Mouse (Mus musculus) midbrain, embryonic 16.5 days (tissue): ENCODE measurements around the gene Mtus2. TPM values are rescaled to one million over a fixed set of nuclear protein-coding genes. Genes with fewer than 3 reads are reported as not detected.

Experiments
- ATAC-seq: fragments of 200-750 bp; cut with Nextera tagmentation; 2 replicates; pipeline ENCODE4 v1.8.0; 2017; ENCODE audit warnings: moderate TSS enrichment
- H3K27ac ChIP-seq: fragments of 300-500 bp; sonication (generic); 2 replicates; pipeline ENCODE4 v1.5.1; 2014; ENCODE audit warnings: mild to moderate bottlenecking, low read length, mixed read lengths
- H3K27me3 ChIP-seq: fragments of 300-500 bp; sonication (generic); 2 replicates; pipeline ENCODE4 v1.6.1; 2014; ENCODE audit warnings: low read depth, low read length, mixed read lengths; ENCODE audit not compliant: control insufficient read depth, insufficient read depth
- H3K36me3 ChIP-seq: fragments of 300-500 bp; sonication (generic); 2 replicates; pipeline ENCODE4 v1.6.1; 2014; ENCODE audit warnings: mild to moderate bottlenecking, low read length, moderate library complexity, mixed read lengths; ENCODE audit not compliant: control insufficient read depth, insufficient read depth
- H3K4me1 ChIP-seq: fragments of 300-500 bp; sonication (generic); 2 replicates; pipeline ENCODE4 v1.6.1; 2014; ENCODE audit warnings: mild to moderate bottlenecking, low read length, mixed read lengths; ENCODE audit not compliant: control insufficient read depth, insufficient read depth
- H3K4me2 ChIP-seq: fragments of 300-500 bp; sonication (generic); 2 replicates; pipeline ENCODE4 v1.6.1; 2014; ENCODE audit warnings: mild to moderate bottlenecking, low read length, mixed read lengths
- H3K4me3 ChIP-seq: fragments of 300-500 bp; sonication (generic); 2 replicates; pipeline ENCODE4 v1.5.1; 2014; ENCODE audit warnings: low read depth, mild to moderate bottlenecking, low read length, moderate library complexity, mixed read lengths
- H3K9ac ChIP-seq: fragments of 300-500 bp; sonication (generic); 2 replicates; pipeline ENCODE4 v1.6.1; 2014; ENCODE audit warnings: low read depth, low read length, mixed read lengths
- H3K9me3 ChIP-seq: fragments of 300-500 bp; sonication (generic); replicated peaks from 2 replicates; pipeline ENCODE4 v1.6.1; 2014; ENCODE audit warnings: mild to moderate bottlenecking, low read length, mixed read lengths; ENCODE audit not compliant: control insufficient read depth, poor library complexity, severe bottlenecking
- WGBS: fragments of 180-500 bp; shearing (Covaris S2); extraction: QIAGEN DNeasy Blood & Tissue Kit; methylation state at CpG from one replicate; pipeline ENCODE4 v1.1.7; 2014; 5-methylcytosine and 5-hydroxymethylcytosine counted together
- polyA plus RNA-seq: library from polyadenylated mRNA; unstranded; fragments of >200 nt; fragmentation: Nextera tagmentation; extraction: Ambion mirVana; gene quantifications from 2 replicates; pipeline ENCODE4 v1.2.1, GENCODE M21; 2015

The Mtus2 gene
- polyA plus RNA-seq, 1 experiment from 2014 or later, result 42.1 TPM

- 57% methylated on average over 5 of the region's 5 CpGs for WGBS
Measured at GRCm38 (mm10) chr5:147969566-147969965, 12.4 kb downstream of the Mtus2 start.

GRCm38 (mm10) chr5:147976001-147976400, 18.9 kb downstream of the Mtus2 start:
- 71% methylated on average over 13 of the region's 13 CpGs for WGBS
- Histone ChIP-seq H3K27me3 (no peaks in the 10 kb centered on the region), H3K27ac (no peak overlapping the region), H3K4me3 (no peak overlapping the region), H3K36me3 (no peaks in the 10 kb centered on the region), H3K4me1 (no peaks in the 10 kb centered on the region), H3K9ac (no peak overlapping the region), H3K9me3 (no peaks in the 10 kb centered on the region), H3K4me2 (no peak overlapping the region)
- no peak for ATAC-seq

More at GRCm38 (mm10) chr5:147969566-147969965, 12.4 kb downstream of the Mtus2 start:
- H3K4me1 ChIP-seq, result no peaks in the 10 kb centered on the region
- no peaks in the 10 kb centered on the region for H3K27me3 ChIP-seq
- no peaks in the 10 kb centered on the region for H3K36me3 ChIP-seq
- H3K4me3 ChIP-seq, result no peak overlapping the region
- no peak overlapping the region for H3K4me2 ChIP-seq
- H3K9ac ChIP-seq, result no peak overlapping the region
- ATAC-seq, result no peak
- H3K9me3 ChIP-seq, result no peaks in the 10 kb centered on the region
- H3K27ac ChIP-seq, result no peak overlapping the region

- Histone ChIP-seq H3K4me1 (no peaks in the 10 kb centered on the region), H3K9me3 (no peaks in the 10 kb centered on the region)
Measured at GRCm38 (mm10) chr5:147980606-147981005, 23.5 kb downstream of the Mtus2 start.

GRCm38 (mm10) chr5:147990289-147990688, 33.2 kb downstream of the Mtus2 start:
- Histone ChIP-seq H3K9ac (no peak overlapping the region), H3K27ac (no peak overlapping the region), H3K4me2 (no peak overlapping the region), H3K4me3 (no peak overlapping the region), H3K9me3 (0 out of 2 replicates have a peak, but pooled peaks cover 4% of the 10 kb centered on the region), H3K27me3 (no peaks in the 10 kb centered on the region), H3K4me1 (no peaks in the 10 kb centered on the region), H3K36me3 (no peaks in the 10 kb centered on the region)
- no peak for ATAC-seq
- WGBS, result 75% methylated on average over 4 of the region's 4 CpGs

More at GRCm38 (mm10) chr5:147980606-147981005, 23.5 kb downstream of the Mtus2 start:
- Histone ChIP-seq H3K9ac (no peak overlapping the region), H3K4me3 (no peak overlapping the region), H3K27ac (no peak overlapping the region), H3K4me2 (no peak overlapping the region), H3K27me3 (no peaks in the 10 kb centered on the region), H3K36me3 (peaks cover 2% of the 10 kb centered on the region; the same call in 1 of the 2 replicates)
- no peak for ATAC-seq
- WGBS, result 81% methylated on average over 13 of the region's 13 CpGs

GRCm38 (mm10) chr5:147990775-147991174, 33.7 kb downstream of the Mtus2 start:
- no peak overlapping the region for H3K9ac ChIP-seq
- H3K36me3 ChIP-seq, result no peaks in the 10 kb centered on the region
- 79% methylated on average over 10 of the region's 10 CpGs for WGBS
- no peaks in the 10 kb centered on the region for H3K27me3 ChIP-seq
- no peaks in the 10 kb centered on the region for H3K4me1 ChIP-seq
- H3K4me3 ChIP-seq, result no peak overlapping the region
- no peak for ATAC-seq
- no peak overlapping the region for H3K27ac ChIP-seq
- no peak overlapping the region for H3K4me2 ChIP-seq
- 0 out of 2 replicates have a peak, but pooled peaks cover 4% of the 10 kb centered on the region for H3K9me3 ChIP-seq

GRCm38 (mm10) chr5:147992581-147993378, 35.7 kb downstream of the Mtus2 start:
- Histone ChIP-seq H3K9me3 (no peaks in the 10 kb centered on the region), H3K27me3 (no peaks in the 10 kb centered on the region), H3K36me3 (no peaks in the 10 kb centered on the region), H3K4me3 (no peak overlapping the region), H3K27ac (no peak overlapping the region), H3K4me1 (0 out of 2 replicates have a peak, but pooled peaks cover 3% of the 10 kb centered on the region), H3K4me2 (no peak overlapping the region), H3K9ac (no peak overlapping the region)
- 26% methylated on average over 20 of the region's 20 CpGs for WGBS
- ATAC-seq, result no peak

- 13% methylated on average over 4 of the region's 4 CpGs for WGBS
- Histone ChIP-seq H3K4me2 (no peak overlapping the region), H3K27me3 (no peaks in the 10 kb centered on the region), H3K27ac (no peak overlapping the region), H3K4me3 (no peak overlapping the region), H3K4me1 (0 out of 2 replicates have a peak, but pooled peaks cover 2% of the 10 kb centered on the region), H3K9me3 (no peaks in the 10 kb centered on the region), H3K36me3 (no peaks in the 10 kb centered on the region), H3K9ac (no peak overlapping the region)
- ATAC-seq, result no peak
Measured at GRCm38 (mm10) chr5:148005263-148005662, 48.1 kb downstream of the Mtus2 start.

- Histone ChIP-seq H3K9ac (no peak overlapping the region), H3K9me3 (no peaks in the 10 kb centered on the region), H3K4me2 (no peak overlapping the region), H3K27me3 (no peaks in the 10 kb centered on the region), H3K4me3 (no peak overlapping the region), H3K27ac (no peak overlapping the region), H3K36me3 (no peaks in the 10 kb centered on the region), H3K4me1 (no peaks in the 10 kb centered on the region)
- ATAC-seq, result no peak
- 87% methylated on average over 5 of the region's 5 CpGs for WGBS
Measured at GRCm38 (mm10) chr5:148012156-148012555, 55.0 kb downstream of the Mtus2 start.

- H3K4me2 ChIP-seq, result no peak overlapping the region
- no peaks in the 10 kb centered on the region for H3K36me3 ChIP-seq
- H3K4me3 ChIP-seq, result no peak overlapping the region
- ATAC-seq, result no peak
- WGBS, result 81% methylated on average over 6 of the region's 6 CpGs
- no peaks in the 10 kb centered on the region for H3K27me3 ChIP-seq
- no peaks in the 10 kb centered on the region for H3K4me1 ChIP-seq
- no peak overlapping the region for H3K9ac ChIP-seq
- H3K9me3 ChIP-seq, result no peaks in the 10 kb centered on the region
- H3K27ac ChIP-seq, result no peak overlapping the region
Measured at GRCm38 (mm10) chr5:148014133-148014854, 57.2 kb downstream of the Mtus2 start.
